Mouse (Mus musculus) liver, embryonic 12.5 days (tissue): ENCODE measurements around the gene Lrrc41. TPM values are rescaled to one million over a fixed set of nuclear protein-coding genes. Genes with fewer than 3 reads are reported as not detected.

Experiments
- ATAC-seq: fragments of 200-750 bp; cut with Nextera tagmentation; 2 replicates; pipeline ENCODE4 v1.8.0; 2017; ENCODE audit warnings: moderate number of reproducible peaks, mild to moderate bottlenecking, moderate library complexity
- H3K27ac ChIP-seq: fragments of 300-500 bp; sonication (generic); 2 replicates; pipeline ENCODE4 v1.5.1; 2016; ENCODE audit warnings: mild to moderate bottlenecking
- H3K27me3 ChIP-seq: fragments of 300-500 bp; sonication (generic); replicated peaks from 2 replicates; pipeline ENCODE4 v1.6.1; 2016; ENCODE audit warnings: mild to moderate bottlenecking, moderate library complexity
- H3K36me3 ChIP-seq: fragments of 300-500 bp; sonication (generic); 2 replicates; pipeline ENCODE4 v1.6.1; 2016; ENCODE audit warnings: mild to moderate bottlenecking, moderate library complexity
- H3K4me1 ChIP-seq: fragments of 300-500 bp; sonication (generic); 2 replicates; pipeline ENCODE4 v1.6.1; 2016
- H3K4me2 ChIP-seq: fragments of 300-500 bp; sonication (generic); 2 replicates; pipeline ENCODE4 v1.6.1; 2016; ENCODE audit warnings: mild to moderate bottlenecking, moderate library complexity
- H3K4me3 ChIP-seq: fragments of 300-500 bp; sonication (generic); 2 replicates; pipeline ENCODE4 v1.5.1; 2016; ENCODE audit warnings: mild to moderate bottlenecking, moderate library complexity
- H3K9ac ChIP-seq: fragments of 300-500 bp; sonication (generic); 2 replicates; pipeline ENCODE4 v1.6.1; 2016; ENCODE audit warnings: mild to moderate bottlenecking, moderate library complexity
- H3K9me3 ChIP-seq: fragments of 300-500 bp; sonication (generic); replicated peaks from 2 replicates; pipeline ENCODE4 v1.6.1; 2016; ENCODE audit warnings: mild to moderate bottlenecking, moderate library complexity
- WGBS: fragments of 180-500 bp; shearing (Covaris S2); methylation state at CpG from one replicate; pipeline ENCODE4 v1.1.7; 2016; ENCODE audit not compliant: insufficient replicate concordance; 5-methylcytosine and 5-hydroxymethylcytosine counted together
- polyA plus RNA-seq: library from polyadenylated mRNA; unstranded; fragments of >200 nt; fragmentation: Nextera tagmentation; extraction: Ambion mirVana; gene quantifications from 2 replicates; pipeline ENCODE4 v1.2.1, GENCODE M21; 2016

Lrrc41 gene
- polyA plus RNA-seq, 1 experiment from 2014 or later: 42.2 TPM

DNA sequence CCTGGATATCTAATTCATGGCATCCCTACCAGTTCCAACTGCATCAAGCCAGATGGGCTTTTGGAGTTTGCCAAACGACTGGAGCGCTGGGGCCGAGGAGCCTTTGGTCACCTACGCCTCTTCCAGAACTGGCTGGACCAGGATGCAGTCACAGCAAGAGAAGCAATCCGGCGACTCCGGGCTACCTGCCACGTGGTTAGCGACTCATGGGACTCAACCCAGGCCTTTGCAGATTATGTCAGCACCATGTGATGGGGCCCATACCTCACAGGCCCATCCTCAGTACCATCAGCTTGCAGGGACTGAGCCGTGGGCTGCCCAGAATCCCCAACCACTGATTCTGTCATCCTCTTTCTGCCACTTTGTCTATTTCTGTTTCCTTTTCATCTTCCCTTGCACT lies 21.2 kb downstream of the Lrrc41 start:
- no peaks in the 10 kb centered on the region for H3K27me3 ChIP-seq
- H3K4me2 ChIP-seq: no peak overlapping the region
- H3K9me3 ChIP-seq: no peaks in the 10 kb centered on the region
- H3K36me3 ChIP-seq: peaks cover 100% of the 10 kb centered on the region
- H3K27ac ChIP-seq: no peak overlapping the region
- no peak for ATAC-seq
- WGBS: 80% methylated on average over 10 of the region's 10 CpGs
- H3K4me1 ChIP-seq: peaks cover 17% of the 10 kb centered on the region
- no peak overlapping the region for H3K4me3 ChIP-seq
- H3K9ac ChIP-seq: no peak overlapping the region

DNA sequence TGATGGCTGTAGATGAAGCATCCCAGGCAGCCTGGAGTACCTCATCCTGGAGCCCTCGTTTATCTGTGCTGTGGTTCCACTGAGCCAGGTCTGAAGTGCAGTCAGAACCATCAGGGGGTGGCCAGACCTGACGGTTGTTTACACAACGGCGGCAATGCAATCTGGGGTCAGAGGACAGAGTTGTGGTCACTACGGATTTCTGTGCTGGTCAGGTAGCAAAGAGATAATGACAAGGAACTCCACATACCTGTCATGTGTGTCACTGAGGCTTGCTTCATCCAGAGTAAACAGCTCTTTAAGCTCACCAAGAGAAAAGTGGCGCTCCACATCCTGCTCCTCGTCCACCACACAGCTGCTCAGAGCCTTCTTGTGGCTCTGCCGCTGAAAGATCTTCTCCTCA lies 22.1 kb downstream of the Lrrc41 start:
- peak; percentile 17; the same call in 1 of the 2 replicates for ATAC-seq
- H3K27ac ChIP-seq: peak overlapping the region; percentile 56

GRCm38 (mm10) chr4:116100959-116101358 lies 25.9 kb downstream of the Lrrc41 start:
- Histone ChIP-seq H3K4me3 (no peak overlapping the region), H3K9ac (no peak overlapping the region), H3K4me2 (peak overlapping the region; percentile 27; the same call in 1 of the 2 replicates), H3K9me3 (no peaks in the 10 kb centered on the region), H3K27ac (peak overlapping the region; percentile 74), H3K27me3 (no peaks in the 10 kb centered on the region), H3K36me3 (peaks cover 100% of the 10 kb centered on the region), H3K4me1 (peaks cover 28% of the 10 kb centered on the region)
- ATAC-seq: peak; percentile 84
- WGBS: 20% methylated on average over 7 of the region's 7 CpGs

More for the DNA sequence above, 22.1 kb downstream of the Lrrc41 start:
- Histone ChIP-seq H3K9ac (no peak overlapping the region), H3K9me3 (no peaks in the 10 kb centered on the region), H3K4me1 (peaks cover 26% of the 10 kb centered on the region), H3K27me3 (no peaks in the 10 kb centered on the region), H3K36me3 (peaks cover 100% of the 10 kb centered on the region), H3K4me3 (no peak overlapping the region), H3K4me2 (no peak overlapping the region)
- WGBS: 76% methylated on average over 8 of the region's 8 CpGs

DNA sequence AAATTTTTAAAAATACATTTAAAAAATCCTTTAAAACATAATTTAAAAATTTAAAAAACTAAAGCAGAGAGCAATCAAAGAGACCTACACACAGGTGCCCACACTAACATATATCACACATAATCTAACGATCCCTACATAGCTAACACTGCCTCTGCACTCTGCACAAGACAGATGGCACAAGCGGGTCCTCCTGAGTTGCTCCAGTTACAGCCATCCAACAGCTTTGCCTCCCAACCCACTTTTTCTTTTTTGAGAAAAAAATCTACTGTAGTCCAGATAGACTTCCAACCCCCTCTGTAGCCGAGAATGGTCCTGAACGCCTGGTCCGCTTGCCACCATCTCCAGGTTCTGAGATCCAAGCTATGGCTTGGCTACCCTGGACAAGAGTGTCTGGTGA lies 30.2 kb downstream of the Lrrc41 start:
- no peaks in the 10 kb centered on the region for H3K27me3 ChIP-seq
- no peak overlapping the region for H3K27ac ChIP-seq
- no peak overlapping the region for H3K9ac ChIP-seq
- H3K4me3 ChIP-seq: no peak overlapping the region
- H3K4me1 ChIP-seq: peaks cover 21% of the 10 kb centered on the region
- H3K36me3 ChIP-seq: peaks cover 95% of the 10 kb centered on the region
- ATAC-seq: no peak
- no peaks in the 10 kb centered on the region for H3K9me3 ChIP-seq
- 86% methylated on average over 5 of the region's 5 CpGs for whole genome bisulfite sequencing
- H3K4me2 ChIP-seq: no peak overlapping the region

DNA sequence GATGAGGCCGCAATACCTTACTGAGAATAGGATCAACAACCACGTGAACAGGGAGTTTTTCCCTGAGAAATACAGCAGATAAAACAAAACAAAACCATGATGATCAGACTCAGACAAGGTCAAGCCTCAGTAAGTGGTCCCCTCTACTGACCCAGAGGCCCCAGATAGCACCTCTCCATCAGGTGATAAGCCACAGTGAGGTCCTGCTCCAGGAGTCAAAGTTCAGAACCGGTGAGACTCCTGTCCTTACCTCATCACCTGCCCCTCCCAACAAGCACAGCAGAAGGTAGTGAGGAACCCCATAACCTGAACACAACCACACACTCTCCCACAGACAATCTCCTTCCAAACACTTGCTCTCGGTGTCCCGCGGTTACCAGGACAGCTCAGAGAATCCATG lies 35.6 kb downstream of the Lrrc41 start:
- H3K4me2 ChIP-seq: no peak overlapping the region
- no peak overlapping the region for H3K9ac ChIP-seq
- ATAC-seq: no peak
- no peaks in the 10 kb centered on the region for H3K27me3 ChIP-seq
- 85% methylated on average over 6 of the region's 6 CpGs for WGBS
- no peaks in the 10 kb centered on the region for H3K4me1 ChIP-seq
- H3K4me3 ChIP-seq: no peak overlapping the region
- H3K9me3 ChIP-seq: no peaks in the 10 kb centered on the region
- H3K36me3 ChIP-seq: peaks cover 92% of the 10 kb centered on the region
- no peak overlapping the region for H3K27ac ChIP-seq

- no peak for ATAC-seq
Measured at GRCm38 (mm10) chr4:116111486-116111885, 36.4 kb downstream of the Lrrc41 start.

DNA sequence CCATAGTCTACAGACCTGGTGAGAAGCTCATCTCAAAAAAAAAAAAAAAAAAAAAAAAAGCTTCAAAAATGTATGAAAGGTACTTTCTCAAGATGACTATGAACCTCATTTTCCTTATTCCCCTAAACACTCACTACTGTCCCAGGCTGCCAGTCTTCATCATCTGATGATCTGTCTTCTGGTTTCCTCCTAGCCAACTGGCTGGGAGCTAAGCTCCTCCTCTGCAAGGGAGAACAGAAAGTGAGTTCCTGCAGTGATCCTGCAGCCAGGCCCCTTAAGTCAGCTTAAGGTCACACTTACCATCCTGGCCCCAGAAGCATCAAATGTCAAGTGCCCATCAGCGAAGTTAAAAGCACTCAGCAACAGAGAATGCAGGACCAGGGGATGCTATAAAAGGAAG lies 47.7 kb downstream of the Lrrc41 start:
- no peaks in the 10 kb centered on the region for H3K9me3 ChIP-seq
- H3K27ac ChIP-seq: peak overlapping the region; percentile 80
- ATAC-seq: no peak
- peaks cover 36% of the 10 kb centered on the region for H3K4me1 ChIP-seq
- H3K36me3 ChIP-seq: peaks cover 34% of the 10 kb centered on the region
- H3K27me3 ChIP-seq: no peaks in the 10 kb centered on the region
- H3K9ac ChIP-seq: peak overlapping the region; percentile 77
- WGBS: 4% methylated on average over 1 of the region's 1 CpGs
- H3K4me3 ChIP-seq: peak overlapping the region; percentile 72
- H3K4me2 ChIP-seq: peak overlapping the region; percentile 86

More at GRCm38 (mm10) chr4:116111486-116111885, 36.4 kb downstream of the Lrrc41 start:
- no peaks in the 10 kb centered on the region for H3K27me3 ChIP-seq
- H3K27ac ChIP-seq: no peak overlapping the region
- no peak overlapping the region for H3K4me3 ChIP-seq
- H3K9me3 ChIP-seq: no peaks in the 10 kb centered on the region
- H3K4me2 ChIP-seq: no peak overlapping the region
- H3K36me3 ChIP-seq: peaks cover 94% of the 10 kb centered on the region
- WGBS: 94% methylated on average over 2 of the region's 2 CpGs
- no peaks in the 10 kb centered on the region for H3K4me1 ChIP-seq
- no peak overlapping the region for H3K9ac ChIP-seq

GRCm38 (mm10) chr4:116123602-116124519 lies 48.8 kb downstream of the Lrrc41 start, which contains the start of the genes Rad54l and Pomgnt1:
Gene Rad54l, minus strand, starts transcription at chr4:116123690.
Gene Pomgnt1, plus strand, starts transcription at chr4:116123840.
- WGBS: 5% methylated on average over 24 of the region's 24 CpGs
- Histone ChIP-seq H3K27me3 (no peaks in the 10 kb centered on the region), H3K4me3 (peak within 1 kb of the TSS; percentile 72), H3K9me3 (no peaks in the 10 kb centered on the region), H3K27ac (peak within 1 kb of the TSS; percentile 80), H3K36me3 (peaks cover 24% of the 10 kb centered on the region), H3K4me2 (peak within 1 kb of the TSS; percentile 86), H3K4me1 (peaks cover 36% of the 10 kb centered on the region), H3K9ac (peak within 1 kb of the TSS; percentile 77)
- ATAC-seq: peak; percentile 96

GRCm38 (mm10) chr4:116125803-116126386 lies 50.8 kb downstream of the Lrrc41 start:
- no peak overlapping the region for H3K27ac ChIP-seq
- H3K4me3 ChIP-seq: no peak overlapping the region
- H3K27me3 ChIP-seq: no peaks in the 10 kb centered on the region
- no peaks in the 10 kb centered on the region for H3K9me3 ChIP-seq
- H3K9ac ChIP-seq: no peak overlapping the region
- 54% methylated on average over 4 of the region's 4 CpGs for WGBS
- peak; percentile 48 for ATAC-seq
- 0 out of 2 replicates have a peak overlapping the region, but pooled peaks have one; percentile 23 for H3K4me2 ChIP-seq
- peaks cover 36% of the 10 kb centered on the region for H3K4me1 ChIP-seq
- H3K36me3 ChIP-seq: peaks cover 6% of the 10 kb centered on the region; the same call in 1 of the 2 replicates

GRCm38 (mm10) chr4:116127956-116128355 lies 52.9 kb downstream of the Lrrc41 start:
- ATAC-seq: no peak
- 73% methylated on average over 6 of the region's 6 CpGs for WGBS
- H3K27ac ChIP-seq: no peak overlapping the region
- no peak overlapping the region for H3K9ac ChIP-seq
- no peaks in the 10 kb centered on the region for H3K9me3 ChIP-seq
- H3K27me3 ChIP-seq: no peaks in the 10 kb centered on the region
- no peak overlapping the region for H3K4me3 ChIP-seq
- peaks cover 5% of the 10 kb centered on the region; the same call in 1 of the 2 replicates for H3K36me3 ChIP-seq
- H3K4me1 ChIP-seq: peaks cover 22% of the 10 kb centered on the region
- no peak overlapping the region for H3K4me2 ChIP-seq

DNA sequence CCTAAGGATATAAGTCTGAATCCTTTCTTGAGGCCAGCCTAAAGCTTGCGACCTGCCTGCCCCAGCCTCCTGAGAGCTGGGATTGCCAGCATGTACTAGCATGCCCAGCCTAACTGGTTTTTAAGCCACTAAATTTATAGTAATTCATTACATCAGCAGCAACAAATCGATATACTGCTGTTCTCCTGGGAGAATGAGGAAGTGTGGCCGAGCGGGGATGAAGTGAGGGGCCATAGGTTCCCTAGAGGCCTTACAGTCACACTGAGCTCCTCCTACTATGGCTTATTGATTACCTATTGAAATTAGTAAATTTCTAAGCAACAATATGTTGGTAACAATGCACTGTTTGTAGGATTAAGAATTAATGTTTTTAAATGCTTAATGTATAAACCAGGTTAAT lies 58.1 kb downstream of the Lrrc41 start:
- ATAC-seq: no peak
- no peaks in the 10 kb centered on the region for H3K9me3 ChIP-seq
- peaks cover 5% of the 10 kb centered on the region; the same call in 1 of the 2 replicates for H3K36me3 ChIP-seq
- no peak overlapping the region for H3K27ac ChIP-seq
- H3K4me2 ChIP-seq: no peak overlapping the region
- H3K27me3 ChIP-seq: no peaks in the 10 kb centered on the region
- H3K9ac ChIP-seq: no peak overlapping the region
- H3K4me3 ChIP-seq: no peak overlapping the region
- WGBS: 48% methylated on average over 4 of the region's 4 CpGs
- no peaks in the 10 kb centered on the region for H3K4me1 ChIP-seq

- Histone ChIP-seq H3K36me3 (peaks cover 5% of the 10 kb centered on the region; the same call in 1 of the 2 replicates), H3K4me1 (no peaks in the 10 kb centered on the region), H3K9ac (no peak overlapping the region), H3K27ac (no peak overlapping the region), H3K27me3 (no peaks in the 10 kb centered on the region), H3K9me3 (no peaks in the 10 kb centered on the region), H3K4me3 (no peak overlapping the region), H3K4me2 (no peak overlapping the region)
- ATAC-seq: no peak
- WGBS: 51% methylated on average over 2 of the region's 2 CpGs
Measured at GRCm38 (mm10) chr4:116134990-116135389, 59.9 kb downstream of the Lrrc41 start.
